Mouse (Mus musculus) testis, adult 2 months (tissue): ENCODE measurements around the gene 1810046K07Rik.

Experiments
- CTCF ChIP-seq: fragments of 200-500 bp; IDR thresholded peaks from 2 replicates; pipeline ENCODE4 v1.5.1; 2012; ENCODE audit warnings: low read depth, mild to moderate bottlenecking, inconsistent platforms, low read length, moderate library complexity; ENCODE audit not compliant: control insufficient read depth, insufficient read depth, insufficient replicate concordance
- POLR2A ChIP-seq: fragments of 200-500 bp; IDR thresholded peaks from 2 replicates; pipeline ENCODE4 v1.6.1; 2012; ENCODE audit warnings: low read depth, mild to moderate bottlenecking, inconsistent platforms, low read length, moderate library complexity; ENCODE audit not compliant: control insufficient read depth

DNA sequence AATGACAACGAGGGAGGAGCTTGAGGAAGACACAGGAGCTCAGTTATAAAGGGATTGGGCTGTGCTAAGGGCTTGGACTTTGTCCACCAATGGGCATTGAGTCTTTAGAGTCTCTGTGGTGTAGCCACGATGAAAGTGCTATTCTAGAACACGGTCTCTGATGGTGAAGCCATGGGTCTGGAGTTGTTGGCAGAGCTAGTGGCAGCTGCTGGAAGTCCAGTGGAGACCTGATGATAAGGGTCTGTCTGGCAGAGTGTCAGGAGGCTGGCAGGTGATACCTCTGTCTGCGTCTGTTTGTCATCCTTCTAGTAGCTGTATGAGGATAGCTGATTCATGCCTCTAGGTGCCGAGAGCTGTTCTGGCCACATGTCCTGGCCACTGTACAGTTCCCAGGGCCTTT, 24.7 kb downstream of the 1810046K07Rik start:
- TF ChIP-seq CTCF = no peak
- TF ChIP-seq POLR2A = no peak
